8 mouse cellular contexts compared by ENCODE assay signal in genomic region chr10:22732181-22732580, GRCm38 (mm10). TPM values are rescaled to one million over a fixed set of nuclear protein-coding genes. Genes with fewer than 3 reads are reported as not detected.
A peak's percentile ranks its signal among the peaks of the same experiment; 100 is the strongest.
DNase-seq lines count a peak whose midpoint lies in the region; ATAC-seq and TF ChIP-seq lines count a peak whose summit lies in the region.

No protein-coding gene starts in this region.

- no peak for DNase-seq in heart, adult 18-20 months
- DNase-seq in forebrain, postnatal 0 days: no peak
- no peak for DNase-seq in urinary bladder, adult 2 months (ENCODE audit: low spot score)
- no peak for DNase-seq in T-cell, adult 2 months (ENCODE audit: low spot score)

- TF ChIP-seq CTCF in ES-Bruce4 (IDR thresholded peaks at IDR 0.05; ENCODE audit: low read depth, low read length): no peak
- no peak for TF ChIP-seq CTCF in forebrain, postnatal 0 days (IDR thresholded peaks at IDR 0.05; ENCODE audit: low read depth)

- H3K9me3 ChIP-seq in heart, embryonic 11.5 days (replicated peaks; ENCODE audit: control insufficient read depth, low read length): no peaks in the 10 kb centered on the region
- H3K9me3 ChIP-seq in ES-Bruce4 (replicated peaks; ENCODE audit: control insufficient read depth, insufficient read depth, low read length, poor library complexity, severe bottlenecking): peaks cover 3% of the 10 kb centered on the region; the same call in 1 of the 2 replicates
- H3K9me3 ChIP-seq in forebrain, postnatal 0 days (ENCODE audit: low read length): no peaks in the 10 kb centered on the region
- no peaks in the 10 kb centered on the region for H3K9me3 ChIP-seq in liver, embryonic 15.5 days (replicated peaks)
- H3K9me3 ChIP-seq in stomach, embryonic 15.5 days: no peaks in the 10 kb centered on the region

- H3K9ac ChIP-seq in heart, embryonic 11.5 days (ENCODE audit: low read depth, low read length): peak overlapping the region; percentile 98
- peak overlapping the region; percentile 79 for H3K9ac ChIP-seq in ES-Bruce4 (ENCODE audit: low read depth, poor library complexity, severe bottlenecking)
- H3K9ac ChIP-seq in forebrain, postnatal 0 days: peak overlapping the region; percentile 99; the same call in 1 of the 2 replicates
- H3K9ac ChIP-seq in liver, embryonic 15.5 days: peak overlapping the region; percentile 90; the same call in 1 of the 2 replicates
- no peak overlapping the region for H3K9ac ChIP-seq in stomach, embryonic 15.5 days

- H3K27ac ChIP-seq in heart, embryonic 11.5 days (ENCODE audit: low read depth, low read length): peak overlapping the region; percentile 94
- no peak overlapping the region for H3K27ac ChIP-seq in ES-Bruce4 (ENCODE audit: insufficient read depth, low read length)
- no peak overlapping the region for H3K27ac ChIP-seq in forebrain, postnatal 0 days (ENCODE audit: low read depth, low read length)
- H3K27ac ChIP-seq in liver, embryonic 15.5 days (replicated peaks): peak overlapping the region; percentile 90; the same call in 1 of the 2 replicates
- H3K27ac ChIP-seq in stomach, embryonic 15.5 days: 0 out of 2 replicates have a peak overlapping the region, but pooled peaks have one; percentile 92

- peak overlapping the region; percentile 94 for H3K4me2 ChIP-seq in heart, embryonic 11.5 days
- peak overlapping the region; percentile 89 for H3K4me2 ChIP-seq in forebrain, postnatal 0 days (ENCODE audit: low read depth)
- H3K4me2 ChIP-seq in liver, embryonic 15.5 days: peak overlapping the region; percentile 91
- peak overlapping the region; percentile 88 for H3K4me2 ChIP-seq in stomach, embryonic 15.5 days

- TF ChIP-seq POLR2A in ES-Bruce4 (IDR thresholded peaks at IDR 0.05; ENCODE audit: insufficient read depth, low read length): no peak

- ATAC-seq in heart, embryonic 11.5 days (replicated peaks; ENCODE audit: insufficient number of reproducible peaks, low FRiP score, low TSS enrichment): no peak
- no peak for ATAC-seq in forebrain, postnatal 0 days
- ATAC-seq in liver, embryonic 15.5 days (ENCODE audit: insufficient read depth): no peak
- no peak for ATAC-seq in stomach, embryonic 15.5 days (ENCODE audit: insufficient read depth, low FRiP score, low read depth)

- peak overlapping the region; percentile 97 for H3K4me3 ChIP-seq in heart, embryonic 11.5 days (ENCODE audit: low read depth, low read length)
- H3K4me3 ChIP-seq in ES-Bruce4 (ENCODE audit: low read depth, low read length): peak overlapping the region; percentile 75
- H3K4me3 ChIP-seq in forebrain, postnatal 0 days (ENCODE audit: low read depth, low read length): peak overlapping the region; percentile 98
- peak overlapping the region; percentile 95 for H3K4me3 ChIP-seq in liver, embryonic 15.5 days (replicated peaks)
- peak overlapping the region; percentile 99 for H3K4me3 ChIP-seq in stomach, embryonic 15.5 days (replicated peaks)

- H3K36me3 ChIP-seq in heart, embryonic 11.5 days (ENCODE audit: control insufficient read depth, insufficient read depth, low read length): no peaks in the 10 kb centered on the region
- H3K36me3 ChIP-seq in ES-Bruce4 (ENCODE audit: control insufficient read depth, insufficient read depth, low read length, poor library complexity, severe bottlenecking): no peaks in the 10 kb centered on the region
- no peaks in the 10 kb centered on the region for H3K36me3 ChIP-seq in forebrain, postnatal 0 days (ENCODE audit: insufficient read depth)
- H3K36me3 ChIP-seq in liver, embryonic 15.5 days (replicated peaks): no peaks in the 10 kb centered on the region
- no peaks in the 10 kb centered on the region for H3K36me3 ChIP-seq in stomach, embryonic 15.5 days

- H3K27me3 ChIP-seq in heart, embryonic 11.5 days (ENCODE audit: control insufficient read depth, insufficient read depth, low read length): no peaks in the 10 kb centered on the region
- no peaks in the 10 kb centered on the region for H3K27me3 ChIP-seq in ES-Bruce4 (ENCODE audit: control insufficient read depth, insufficient read depth, low read length, poor library complexity, severe bottlenecking)
- no peaks in the 10 kb centered on the region for H3K27me3 ChIP-seq in forebrain, postnatal 0 days (ENCODE audit: insufficient read depth, low read length)
- no peaks in the 10 kb centered on the region for H3K27me3 ChIP-seq in liver, embryonic 15.5 days
- H3K27me3 ChIP-seq in stomach, embryonic 15.5 days (replicated peaks): no peaks in the 10 kb centered on the region

- 52% methylated on average over 10 of the region's 10 CpGs for WGBS in heart, embryonic 11.5 days (ENCODE audit: insufficient replicate concordance)
- WGBS in forebrain, postnatal 0 days: 60% methylated on average over 10 of the region's 10 CpGs
- 14% methylated on average over 10 of the region's 10 CpGs for WGBS in liver, embryonic 15.5 days (ENCODE audit: insufficient replicate concordance)
- WGBS in stomach, embryonic 15.5 days: 49% methylated on average over 10 of the region's 10 CpGs

- no peak for TF ChIP-seq EP300 in ES-Bruce4 (IDR thresholded peaks at IDR 0.05; ENCODE audit: insufficient read depth, low read depth, low read length)

- peaks cover 20% of the 10 kb centered on the region for H3K4me1 ChIP-seq in heart, embryonic 11.5 days (ENCODE audit: control insufficient read depth, insufficient read depth, low read length)
- H3K4me1 ChIP-seq in ES-Bruce4 (ENCODE audit: control insufficient read depth, insufficient read depth, low read length): no peaks in the 10 kb centered on the region
- H3K4me1 ChIP-seq in forebrain, postnatal 0 days (ENCODE audit: insufficient read depth): peaks cover 16% of the 10 kb centered on the region
- H3K4me1 ChIP-seq in liver, embryonic 15.5 days (replicated peaks): peaks cover 34% of the 10 kb centered on the region
- H3K4me1 ChIP-seq in stomach, embryonic 15.5 days: peaks cover 9% of the 10 kb centered on the region; the same call in 1 of the 2 replicates

RNA-seq across cellular contexts. Expression of gene Tbpl1, which starts 0.4 kb away (rescaled TPM):
- 57.8 and 59.9 TPM in 2 replicates for polyA plus RNA-seq in heart, embryonic 11.5 days (2014; fragmentation: Nextera tagmentation; extraction: Ambion mirVana)
- total RNA-seq in heart, adult 18-20 months (2021): 10 to 100 TPM; 20.1 to 20.4 TPM
- 42.9 and 46.1 TPM in 2 replicates for polyA plus RNA-seq in ES-Bruce4 (2011; ENCODE audit: insufficient read depth, insufficient read length, low read depth, missing spikeins)
- total RNA-seq in forebrain, postnatal 0 days (2014; rRNA removed): 47.7 and 60.0 TPM in 2 replicates
- polyA plus RNA-seq in forebrain, postnatal 0 days (2015; fragmentation: Nextera tagmentation; extraction: Ambion mirVana): 55.1 and 70.9 TPM in 2 replicates
- polyA plus RNA-seq in liver, embryonic 15.5 days (2015; fragmentation: Nextera tagmentation; extraction: Ambion mirVana): 17.4 and 20.8 TPM in 2 replicates
- polyA plus RNA-seq in stomach, embryonic 15.5 days (2015; fragmentation: Nextera tagmentation; extraction: Ambion mirVana): 50.6 and 56.0 TPM in 2 replicates
- polyA plus RNA-seq in urinary bladder, adult 2 months (2012; rRNA removed): 32.4 and 36.6 TPM in 2 replicates

Comparison
In these comparisons a context has a peak if more than half of its experiments do, and no peak if none do; other contexts are left out.
1. H3K27ac ChIP-seq: peak in heart, embryonic 11.5 days (single experiment), liver, embryonic 15.5 days (single experiment) and stomach, embryonic 15.5 days (single experiment); none in ES-Bruce4 (single experiment) and forebrain, postnatal 0 days (single experiment).
2. Peak in every context shown above with its lines, with median percentiles within 50 percentile points of each other: H3K4me2 ChIP-seq and H3K4me3 ChIP-seq.